Mouse (Mus musculus) kidney, adult 2 months (tissue): Measurements from ENCODE around the gene Mtmr4.

Experiments
- CTCF ChIP-seq: fragments of 200-500 bp; conservative IDR thresholded peaks from 2 replicates; pipeline ENCODE4 v1.5.1; 2011; ENCODE audit warnings: low read depth, mild to moderate bottlenecking, control low read depth, low read length, moderate library complexity, mixed read lengths; ENCODE audit not compliant: insufficient read depth, insufficient read length
- POLR2A ChIP-seq: fragments of 200-500 bp; IDR thresholded peaks from one replicate; pipeline ENCODE4 v1.6.1; 2011; ENCODE audit warnings: low read depth, low read length, control low read depth

- TF ChIP-seq CTCF = no peak
- no peak for TF ChIP-seq POLR2A
Measured at GRCm38 (mm10) chr11:87595327-87595841, 3.4 kb downstream of the Mtmr4 start.
